Mouse (Mus musculus): Measurements from ENCODE around the gene Ccdc177.

DNA sequence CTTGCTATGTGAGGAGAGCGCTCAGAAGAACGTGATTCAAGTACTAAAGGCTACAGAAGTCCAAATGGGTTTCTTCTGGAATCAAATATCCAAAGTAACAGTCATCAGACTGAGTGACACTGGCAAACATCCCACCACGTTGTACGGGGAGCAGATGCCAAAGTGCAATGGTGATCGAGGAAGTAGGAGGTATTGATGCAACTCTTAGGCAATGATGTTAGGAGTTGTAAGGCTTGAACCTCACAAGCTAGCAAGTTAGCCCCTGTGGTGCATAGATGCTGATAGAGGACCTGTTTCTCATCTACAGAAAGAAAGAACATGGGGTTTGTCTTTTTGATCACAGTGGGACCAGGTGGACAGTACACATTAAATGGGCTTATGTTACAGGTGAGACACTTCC lies 2.5 kb upstream of the Ccdc177 start:
- no peak for TF ChIP-seq POLR2A (IDR thresholded peaks at IDR 0.05; ENCODE audit: extremely low read depth, insufficient read depth, low read length)
- no peak for TF ChIP-seq CTCF (IDR thresholded peaks at IDR 0.05; ENCODE audit: extremely low read depth, insufficient read depth, low read length)
